Mouse (Mus musculus): ENCODE data around the gene Gm17949. TPM values are rescaled to one million over a fixed set of nuclear protein-coding genes. Genes with fewer than 3 reads are reported as not detected.
A peak's percentile ranks its signal among the peaks of the same experiment; 100 is the strongest.

Gene Gm17949
- total RNA-seq (2017), result 0.56 TPM in 1 of 2 replicates, not detected in the other

GRCm38 (mm10) chr17:57011236-57012141, at the start of gene Gm17949, which contains the start of gene Gtf2f1:
TSS of gene Gm17949 (plus strand) at chr17:57011469.
TSS of gene Gtf2f1 (minus strand) at chr17:57011288.
- peak; percentile 87 to 89 for ATAC-seq (replicated peaks in 1 of 2; ENCODE audit: insufficient read depth in 1 of 2, low FRiP score in 2 of 2, low TSS enrichment in 1 of 2, low read depth in 1 of 2, poor library complexity in 2 of 2, severe bottlenecking in 2 of 2)

- ATAC-seq (replicated peaks in 1 of 2; ENCODE audit: insufficient read depth in 1 of 2, low FRiP score in 2 of 2, low TSS enrichment in 1 of 2, low read depth in 1 of 2, poor library complexity in 2 of 2, severe bottlenecking in 2 of 2), result no peak
Measured at GRCm38 (mm10) chr17:56961880-56962279, 49.4 kb upstream of the Gm17949 start.

GRCm38 (mm10) chr17:56962642-56963405, 48.4 kb upstream of the Gm17949 start:
- no peak for ATAC-seq (replicated peaks in 1 of 2; ENCODE audit: insufficient read depth in 1 of 2, low FRiP score in 2 of 2, low TSS enrichment in 1 of 2, low read depth in 1 of 2, poor library complexity in 2 of 2, severe bottlenecking in 2 of 2)

- no peak for ATAC-seq (replicated peaks in 1 of 2; ENCODE audit: insufficient read depth in 1 of 2, low FRiP score in 2 of 2, low TSS enrichment in 1 of 2, low read depth in 1 of 2, poor library complexity in 2 of 2, severe bottlenecking in 2 of 2)
Measured at GRCm38 (mm10) chr17:56963646-56964045, 47.6 kb upstream of the Gm17949 start.

GRCm38 (mm10) chr17:56969321-56969720, 41.9 kb upstream of the Gm17949 start:
- no peak for ATAC-seq (replicated peaks in 1 of 2; ENCODE audit: insufficient read depth in 1 of 2, low FRiP score in 2 of 2, low TSS enrichment in 1 of 2, low read depth in 1 of 2, poor library complexity in 2 of 2, severe bottlenecking in 2 of 2)

DNA sequence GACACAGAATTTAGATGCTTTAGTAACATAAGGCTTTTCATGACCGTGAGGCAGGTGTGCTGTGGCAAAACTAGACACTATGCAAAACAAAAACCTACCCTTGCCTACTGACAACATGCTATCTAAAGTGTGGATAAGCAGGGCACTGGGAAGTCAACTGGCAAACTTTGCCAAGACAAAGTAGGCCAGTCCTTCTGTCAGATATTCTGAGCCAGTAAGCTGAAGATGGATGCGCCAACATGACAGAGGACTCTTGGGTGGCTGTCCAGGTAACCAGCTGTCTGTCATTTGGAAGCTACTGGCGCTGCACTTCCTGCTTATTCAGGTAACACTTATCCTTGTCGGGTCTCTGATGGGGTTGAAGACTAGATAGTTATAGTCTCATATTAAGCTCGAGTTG, 41.2 kb upstream of the Gm17949 start:
- ATAC-seq (replicated peaks in 1 of 2; ENCODE audit: insufficient read depth in 1 of 2, low FRiP score in 2 of 2, low TSS enrichment in 1 of 2, low read depth in 1 of 2, poor library complexity in 2 of 2, severe bottlenecking in 2 of 2), result no peak

DNA sequence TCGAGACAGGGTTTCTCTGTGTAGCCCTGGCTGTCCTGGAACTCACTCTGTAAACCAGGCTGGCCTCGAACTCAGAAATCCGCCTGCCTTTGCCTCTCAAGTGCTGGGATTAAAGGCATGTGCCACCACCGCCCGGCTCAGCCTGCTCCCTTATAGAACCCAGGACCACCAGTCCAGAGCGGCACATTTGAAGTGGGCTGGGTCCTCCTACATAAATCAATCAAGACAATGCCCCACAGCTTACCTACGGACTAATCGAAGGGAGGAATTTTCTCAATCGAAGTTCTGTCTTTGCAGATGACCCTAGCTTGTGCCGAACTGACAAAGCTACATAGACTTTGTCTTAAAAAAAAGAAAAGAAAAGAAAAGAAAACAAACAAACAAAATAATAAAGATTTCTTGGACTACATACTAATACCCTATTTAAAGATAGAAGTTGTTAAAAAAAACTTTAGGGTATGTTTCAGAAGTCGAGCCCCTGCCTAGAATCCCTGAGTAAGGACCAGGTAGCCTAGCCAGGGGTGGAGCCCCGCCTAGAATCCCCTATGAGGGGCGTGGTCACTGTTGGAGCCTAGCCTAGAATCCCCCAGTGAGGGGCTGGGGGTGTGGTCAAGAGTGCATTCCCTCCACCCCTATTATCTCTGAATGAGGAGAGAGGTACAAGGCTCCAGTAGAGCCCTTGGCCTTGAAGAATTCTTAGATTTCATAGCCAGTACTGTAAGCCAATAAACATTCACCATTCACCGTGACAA, 37.1 kb upstream of the Gm17949 start:
- no peak for ATAC-seq (replicated peaks in 1 of 2; ENCODE audit: insufficient read depth in 1 of 2, low FRiP score in 2 of 2, low TSS enrichment in 1 of 2, low read depth in 1 of 2, poor library complexity in 2 of 2, severe bottlenecking in 2 of 2)

DNA sequence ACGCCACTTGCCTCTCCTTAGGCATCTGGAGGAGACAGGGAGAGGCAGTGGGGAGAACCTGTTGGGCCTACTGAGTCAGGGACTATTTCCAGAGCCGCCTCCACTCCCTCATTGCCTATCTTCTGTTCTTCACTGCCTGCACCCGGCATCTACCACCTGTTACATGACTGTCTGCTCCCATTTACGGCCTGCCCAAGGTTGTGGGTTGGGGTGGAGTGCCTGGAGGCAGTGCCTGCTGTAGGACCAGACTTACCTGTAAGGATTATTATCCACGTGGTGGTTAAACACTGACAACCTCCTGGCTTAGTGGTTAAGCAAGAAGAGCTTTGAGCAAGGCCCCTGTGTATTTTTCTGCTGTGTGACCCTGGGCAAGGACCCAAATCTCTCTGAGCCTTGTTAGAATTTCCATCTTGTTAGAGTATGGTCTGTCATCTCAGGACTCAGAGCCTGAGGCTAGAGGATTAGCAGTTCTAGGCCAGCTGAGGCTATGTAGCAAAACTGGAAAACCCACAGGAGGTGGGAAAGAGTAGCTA, 36.5 kb upstream of the Gm17949 start:
- ATAC-seq (replicated peaks in 1 of 2; ENCODE audit: insufficient read depth in 1 of 2, low FRiP score in 2 of 2, low TSS enrichment in 1 of 2, low read depth in 1 of 2, poor library complexity in 2 of 2, severe bottlenecking in 2 of 2), result no peak

- ATAC-seq (replicated peaks in 1 of 2; ENCODE audit: insufficient read depth in 1 of 2, low FRiP score in 2 of 2, low TSS enrichment in 1 of 2, low read depth in 1 of 2, poor library complexity in 2 of 2, severe bottlenecking in 2 of 2), result no peak
Measured at GRCm38 (mm10) chr17:56975391-56975790, 35.9 kb upstream of the Gm17949 start.

- no peak for ATAC-seq (replicated peaks in 1 of 2; ENCODE audit: insufficient read depth in 1 of 2, low FRiP score in 2 of 2, low TSS enrichment in 1 of 2, low read depth in 1 of 2, poor library complexity in 2 of 2, severe bottlenecking in 2 of 2)
Measured at GRCm38 (mm10) chr17:56976531-56977390, 34.5 kb upstream of the Gm17949 start.

GRCm38 (mm10) chr17:56979524-56979923, 31.7 kb upstream of the Gm17949 start:
- ATAC-seq (replicated peaks in 1 of 2; ENCODE audit: insufficient read depth in 1 of 2, low FRiP score in 2 of 2, low TSS enrichment in 1 of 2, low read depth in 1 of 2, poor library complexity in 2 of 2, severe bottlenecking in 2 of 2), result no peak

DNA sequence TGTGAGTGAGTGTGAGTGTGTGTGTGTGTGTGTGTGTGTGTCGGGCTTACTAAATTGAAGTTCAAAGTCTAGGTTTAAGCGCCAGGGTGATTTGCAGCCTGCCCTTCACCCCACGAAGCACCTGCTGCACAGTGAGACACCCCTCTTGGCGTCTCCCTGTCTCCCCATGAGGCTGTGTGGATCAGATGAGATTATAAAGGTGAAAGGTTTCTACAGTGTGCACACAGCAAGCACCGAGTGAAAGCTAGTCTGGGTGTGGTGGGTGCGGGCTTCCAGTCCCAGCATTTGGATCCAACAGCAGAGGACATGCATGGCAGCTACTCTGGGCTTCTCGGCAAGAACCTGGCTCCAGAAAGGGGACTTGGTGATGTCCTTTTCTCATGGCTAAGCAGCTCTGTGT, 30.2 kb upstream of the Gm17949 start:
- no peak for ATAC-seq (replicated peaks in 1 of 2; ENCODE audit: insufficient read depth in 1 of 2, low FRiP score in 2 of 2, low TSS enrichment in 1 of 2, low read depth in 1 of 2, poor library complexity in 2 of 2, severe bottlenecking in 2 of 2)

DNA sequence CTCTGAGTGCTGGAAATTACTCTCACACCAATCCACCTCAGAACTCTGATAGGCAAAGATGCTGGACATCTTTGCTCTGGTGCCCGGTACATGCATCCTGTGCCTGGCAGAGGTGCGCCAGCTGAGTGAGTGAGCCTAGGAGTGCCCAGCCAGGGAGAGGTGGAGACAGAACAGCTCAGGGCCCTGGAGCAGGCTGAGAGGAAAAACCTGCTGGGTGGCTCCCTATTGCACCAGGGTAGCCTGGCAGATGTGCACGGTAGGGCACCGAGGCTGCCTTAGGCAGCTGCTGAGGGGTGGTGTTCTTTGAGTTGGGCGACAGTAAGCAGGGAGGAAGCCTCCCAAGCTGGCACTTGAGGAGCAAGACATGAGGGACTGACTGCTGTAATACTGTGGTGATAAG, 29.3 kb upstream of the Gm17949 start, which contains the start of gene Acer1:
Gene Acer1, minus strand, starts transcription at position 114 of the 400 bp plus-strand sequence.
- ATAC-seq (replicated peaks in 1 of 2; ENCODE audit: insufficient read depth in 1 of 2, low FRiP score in 2 of 2, low TSS enrichment in 1 of 2, low read depth in 1 of 2, poor library complexity in 2 of 2, severe bottlenecking in 2 of 2), result no peak; a peak in 1 of 4 replicates

DNA sequence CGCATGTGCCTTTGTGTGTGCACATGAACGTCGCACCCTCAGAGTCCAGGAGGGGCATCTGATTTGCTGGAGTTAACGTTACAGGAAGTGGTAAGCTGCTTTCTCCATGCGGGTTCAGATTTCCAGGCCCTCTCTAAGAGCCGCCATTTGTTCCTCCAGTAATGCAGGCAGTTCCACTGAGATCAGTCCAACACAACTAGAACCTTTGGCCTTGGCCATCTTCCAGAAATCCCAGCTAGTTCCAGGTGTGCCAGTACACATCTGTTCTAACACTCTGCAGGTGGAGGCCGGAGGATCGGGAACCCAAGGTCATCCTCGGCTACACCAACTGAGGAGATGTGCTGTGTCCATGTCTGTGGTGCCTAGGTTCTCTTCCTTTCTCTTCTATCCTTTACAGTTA, 26.4 kb upstream of the Gm17949 start:
- no peak for ATAC-seq (replicated peaks in 1 of 2; ENCODE audit: insufficient read depth in 1 of 2, low FRiP score in 2 of 2, low TSS enrichment in 1 of 2, low read depth in 1 of 2, poor library complexity in 2 of 2, severe bottlenecking in 2 of 2)

DNA sequence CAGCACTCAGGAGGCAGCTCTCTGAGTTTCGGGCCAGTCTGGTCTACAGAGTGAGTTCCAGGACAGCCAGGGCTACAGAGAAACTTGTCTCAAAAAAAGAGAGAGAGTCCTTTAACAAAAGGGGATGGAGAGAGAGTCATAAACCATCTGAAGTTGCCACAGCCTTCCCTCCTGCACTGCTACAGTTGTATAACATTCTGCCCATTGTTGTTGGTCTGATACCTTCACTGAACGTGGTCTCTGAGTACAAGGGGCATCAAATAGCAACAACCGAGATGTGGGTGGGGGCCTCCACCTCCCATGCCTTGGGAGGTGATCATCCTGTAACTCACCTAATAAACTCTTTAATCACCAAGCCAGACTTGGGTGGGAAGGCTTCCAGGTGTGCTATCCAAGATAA, 25.6 kb upstream of the Gm17949 start:
- no peak for ATAC-seq (replicated peaks in 1 of 2; ENCODE audit: insufficient read depth in 1 of 2, low FRiP score in 2 of 2, low TSS enrichment in 1 of 2, low read depth in 1 of 2, poor library complexity in 2 of 2, severe bottlenecking in 2 of 2)

DNA sequence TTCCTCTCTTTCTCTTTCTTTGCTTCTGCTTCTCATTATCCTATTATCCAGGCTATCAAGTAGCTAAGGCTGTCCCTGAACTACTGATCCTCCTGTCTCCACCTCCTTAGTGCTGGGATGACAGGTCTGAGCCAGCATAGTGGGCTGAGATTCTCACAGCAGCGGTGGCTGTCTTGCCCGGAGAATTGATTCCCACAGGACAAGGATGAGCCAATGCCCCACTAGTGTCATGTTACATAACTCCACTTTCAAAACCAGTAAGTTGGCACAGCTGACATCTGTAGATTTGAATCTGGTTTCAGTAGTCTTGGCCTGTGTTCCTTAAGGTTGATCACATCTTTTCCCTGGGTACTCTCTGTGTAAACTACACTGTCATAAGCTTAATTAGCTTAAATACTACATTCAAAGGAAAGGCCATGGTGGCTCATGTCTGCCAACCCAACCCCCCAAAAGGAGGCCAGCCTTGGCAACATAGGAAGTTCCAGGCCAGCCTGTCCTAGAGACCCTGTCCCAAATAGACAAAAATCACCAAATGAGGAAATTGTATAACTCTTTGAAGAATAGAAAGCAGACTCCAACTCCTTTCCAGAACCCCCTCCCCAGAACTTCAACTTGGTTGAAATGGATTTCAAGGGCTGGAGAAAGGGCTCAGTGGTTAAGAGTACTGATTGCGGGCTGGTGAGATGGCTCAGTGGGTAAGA, 25.0 kb upstream of the Gm17949 start:
- no peak for ATAC-seq (replicated peaks in 1 of 2; ENCODE audit: insufficient read depth in 1 of 2, low FRiP score in 2 of 2, low TSS enrichment in 1 of 2, low read depth in 1 of 2, poor library complexity in 2 of 2, severe bottlenecking in 2 of 2)

All from hematopoietic stem cell, adult 5-6 weeks (primary cell).